Mouse (Mus musculus) lung, adult 2 months (tissue): Measurements from ENCODE around the gene Cacna1s.

Experiments used
- CTCF ChIP-seq: fragments of 200-500 bp; IDR thresholded peaks from 2 replicates; pipeline ENCODE4 v1.5.1; 2011; ENCODE audit warnings: mild to moderate bottlenecking, low read length, control low read depth; ENCODE audit not compliant: insufficient read depth
- POLR2A ChIP-seq: fragments of 200-500 bp; IDR thresholded peaks from 2 replicates; pipeline ENCODE4 v1.6.1; 2011; ENCODE audit warnings: low read depth, mild to moderate bottlenecking, control low read depth, low read length, borderline replicate concordance; ENCODE audit errors: extremely low read depth

DNA sequence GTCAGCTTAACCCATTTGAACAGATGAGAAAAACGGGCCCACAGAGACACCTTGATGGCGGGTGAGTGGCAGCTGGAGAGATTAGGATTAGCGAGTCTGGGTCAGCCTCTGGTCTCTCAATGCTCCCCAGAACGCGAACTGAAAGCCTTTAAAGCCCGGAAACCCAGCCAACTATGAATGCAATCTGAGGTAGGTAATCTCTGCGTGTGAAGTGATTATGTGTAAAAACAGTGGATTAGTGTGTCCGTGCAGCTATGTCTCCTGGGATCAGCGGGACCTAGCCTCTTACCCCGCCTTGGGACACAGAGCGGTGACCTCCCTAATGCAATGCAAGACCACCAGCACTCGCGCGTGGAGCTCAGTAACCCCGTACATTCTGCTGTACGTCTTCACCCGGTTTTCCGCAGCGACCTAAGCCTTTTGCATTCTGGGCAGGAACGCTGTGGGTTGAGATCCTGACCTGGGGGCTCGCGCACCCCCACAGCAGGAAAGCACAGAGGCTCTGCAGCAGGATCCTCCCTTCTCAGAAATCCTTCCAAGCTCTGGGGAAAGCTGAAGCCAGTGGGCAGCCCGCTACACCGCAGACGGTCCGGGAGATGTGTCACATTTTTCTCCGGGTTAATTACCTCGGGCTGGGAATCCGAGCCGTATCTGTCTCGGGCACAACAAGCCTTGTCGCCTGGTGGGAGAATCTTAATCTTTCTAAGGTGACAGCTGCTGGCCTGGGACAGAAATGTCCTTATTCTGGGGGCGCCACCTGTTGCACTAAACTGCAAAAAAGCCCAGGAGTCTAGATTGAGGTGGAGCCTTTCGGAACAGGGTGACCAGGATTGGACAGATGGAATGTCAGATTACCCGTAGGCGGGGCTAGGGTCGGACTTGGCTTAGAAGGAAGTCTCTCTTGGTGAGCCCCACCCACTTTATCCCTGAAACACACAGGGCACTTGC lies 45.1 kb upstream of the Cacna1s start, which contains the start of gene Tmem9:
- TF ChIP-seq CTCF (no peak), POLR2A (no peak)
